Mouse (Mus musculus) olfactory bulb, adult 2 months (tissue): ENCODE measurements at regions not wholly inside any gene's neighbourhood (a gene's known extent, or its start where the extent isn't known, plus 50 kb on each side); places are given as distances from the start of the nearest gene placed in this dataset.

Source experiments
- CTCF ChIP-seq: fragments of 200-500 bp; IDR thresholded peaks from 2 replicates; pipeline ENCODE4 v1.5.1; 2012; ENCODE audit warnings: low read depth, mild to moderate bottlenecking, low read length, moderate library complexity; ENCODE audit not compliant: insufficient read depth
- POLR2A ChIP-seq: fragments of 200-500 bp; IDR thresholded peaks from 2 replicates; pipeline ENCODE4 v1.6.1; 2012; ENCODE audit warnings: mild to moderate bottlenecking, low read depth, low read length, moderate library complexity; ENCODE audit not compliant: insufficient read depth

GRCm38 (mm10) chr13:70903150-70903549 lies 61.5 kb upstream of the Adamts16 start:
- TF ChIP-seq POLR2A (no peak), CTCF (no peak)
